Mouse (Mus musculus): ENCODE results near the gene Mrps25. TPM values are rescaled to one million over a fixed set of nuclear protein-coding genes. Genes with fewer than 3 reads are reported as not detected.

The Mrps25 gene
- polyA plus RNA-seq (2017; shearing (Covaris generic)) = 41.4 TPM

DNA sequence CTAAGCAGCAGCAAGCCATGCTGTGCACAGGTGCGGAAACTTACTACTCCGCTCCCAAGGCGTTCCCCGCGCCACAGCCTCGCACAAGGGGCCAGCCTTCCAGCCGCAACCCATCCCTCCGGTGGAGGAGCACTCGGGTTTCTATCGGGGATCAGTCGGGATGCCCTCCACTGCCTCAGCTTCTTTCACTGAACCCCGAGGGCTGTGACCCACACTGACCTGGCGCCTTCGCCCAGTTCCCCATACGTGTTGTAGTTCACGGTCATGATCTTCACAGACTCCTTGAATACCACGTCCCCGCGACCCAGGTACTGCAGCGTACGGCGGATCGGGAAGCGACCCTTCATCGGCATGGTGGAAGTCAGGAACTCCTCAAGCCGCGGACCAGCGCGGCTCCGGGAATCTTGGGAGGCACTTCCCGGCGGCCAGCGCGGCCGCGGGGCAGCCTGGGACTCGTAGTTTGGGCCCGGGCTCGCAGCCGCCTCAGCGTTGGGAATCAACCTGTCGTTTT is at the start of gene Mrps25:
Mrps25 (minus strand) TSS at position 413 of the 511 bp plus-strand sequence.

DNA sequence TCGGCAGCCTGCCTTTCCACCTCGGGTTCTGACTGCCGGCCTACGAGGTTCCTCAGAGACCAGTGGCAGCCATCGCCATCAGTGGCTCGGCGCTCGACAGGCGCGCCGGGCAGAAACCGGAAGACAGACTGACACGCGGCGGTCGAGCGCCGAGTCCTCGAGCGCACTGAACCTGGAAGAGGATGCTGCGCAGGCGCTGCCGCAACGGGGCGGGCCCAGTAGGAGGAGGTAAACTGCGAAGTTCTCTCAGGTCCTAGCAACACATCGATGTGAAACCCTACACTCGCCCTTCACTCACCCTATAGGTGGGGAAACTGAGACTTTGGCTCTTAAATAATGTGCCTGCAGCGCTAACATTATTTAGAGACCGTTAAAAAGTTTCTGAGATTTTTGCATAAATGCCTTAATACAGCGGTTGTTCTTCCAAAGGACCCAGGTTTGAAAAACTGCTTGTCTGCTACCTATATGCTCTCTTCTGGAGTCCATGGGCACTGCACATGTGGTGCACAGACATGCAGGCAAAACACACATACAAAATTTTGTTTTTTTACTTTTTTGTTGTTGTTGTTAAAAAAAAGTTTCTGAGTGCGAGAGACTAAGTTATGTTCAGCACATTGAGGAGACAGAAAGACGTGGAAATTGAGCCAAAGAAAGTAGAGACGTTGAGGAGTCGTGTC is 31.1 kb upstream of the Mrps25 start, which contains the start of gene Rbsn:
Rbsn (minus strand) TSS at position 153 of the 677 bp plus-strand sequence.

Other genes starting within 250 kb of the Mrps25 start
- 0.13 TPM for gene Fgd5, start 205.2 kb downstream of the Mrps25 start, polyA plus RNA-seq (2017; shearing (Covaris generic))
- 81.7 TPM for gene Nr2c2, start 92.6 kb downstream of the Mrps25 start, polyA plus RNA-seq (2017; shearing (Covaris generic))
- gene Rbsn, start 30.9 kb upstream of the Mrps25 start, polyA plus RNA-seq (2017; shearing (Covaris generic)) = 19.1 TPM
- not detected for gene Trh, start 60.6 kb upstream of the Mrps25 start, polyA plus RNA-seq (2017; shearing (Covaris generic))